Mouse (Mus musculus): ENCODE measurements around the gene Ttc41. TPM values are rescaled to one million over a fixed set of nuclear protein-coding genes. Genes with fewer than 3 reads are reported as not detected.

Ttc41 gene
- polyA plus RNA-seq (2015; fragmentation: Illumina TruSeq; extraction: RNeasy Lipid Tissue Mini Kit (QIAGEN cat#74804); ENCODE audit: insufficient read depth, low read depth, low replicate concordance) = 1.8 TPM

DNA sequence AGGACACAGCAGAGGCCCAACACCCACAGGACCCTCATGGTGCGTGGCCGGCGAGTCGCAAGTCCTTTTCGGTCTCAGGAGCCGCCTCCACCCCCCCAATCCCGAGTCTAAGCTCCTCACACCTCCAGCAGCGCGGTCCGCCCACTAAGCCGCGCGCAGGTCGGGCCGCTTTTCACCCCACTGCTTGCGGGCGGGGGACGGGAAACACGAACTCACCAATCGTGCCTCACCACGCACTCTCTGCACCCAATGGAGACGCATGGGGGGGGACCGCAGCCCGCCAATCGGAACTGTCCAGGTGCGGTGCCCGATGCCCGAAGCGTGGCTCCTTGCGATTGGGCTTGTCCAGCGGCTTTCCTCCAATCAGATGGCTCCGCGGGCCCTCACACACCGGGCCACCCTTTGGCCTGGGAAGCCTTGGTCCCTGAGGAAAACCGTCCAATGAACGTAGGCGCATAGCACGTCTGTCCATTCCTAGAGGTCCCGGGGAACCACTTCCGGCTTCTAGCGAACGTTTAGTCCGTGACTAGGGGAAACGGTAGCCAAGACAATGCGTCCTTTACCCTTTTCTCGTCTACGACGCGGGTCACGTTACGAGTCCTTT lies at the start of gene Ttc41, which contains the start of gene Hsp90b1:
Gene Ttc41 (plus strand): TSS at position 494 of the 604 bp plus-strand sequence.
Gene Hsp90b1 (minus strand): TSS at position 192 of the 604 bp plus-strand sequence.

DNA sequence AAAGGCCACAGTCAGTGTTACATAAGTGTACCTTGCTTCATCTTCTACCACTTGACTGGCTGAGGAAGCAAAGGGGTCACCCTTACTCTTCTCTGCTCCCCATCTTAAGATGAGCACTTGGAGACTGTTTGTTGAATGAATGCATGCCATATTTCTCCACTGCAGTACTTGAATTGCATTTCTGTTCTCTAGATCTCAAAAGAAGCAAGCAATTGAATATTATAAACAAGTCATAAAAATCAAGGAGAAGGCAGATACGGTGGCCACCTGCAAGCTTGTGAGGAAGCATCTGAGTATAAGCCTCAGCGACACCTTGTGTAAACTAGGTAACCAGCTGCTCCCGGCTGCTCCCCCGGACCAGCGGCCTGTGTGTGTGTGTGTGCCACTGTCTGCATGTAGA lies 58.1 kb downstream of the Ttc41 start, which contains the start of gene Gm49358:
Gene Gm49358 (plus strand): TSS at position 301 of the 400 bp plus-strand sequence.

DNA sequence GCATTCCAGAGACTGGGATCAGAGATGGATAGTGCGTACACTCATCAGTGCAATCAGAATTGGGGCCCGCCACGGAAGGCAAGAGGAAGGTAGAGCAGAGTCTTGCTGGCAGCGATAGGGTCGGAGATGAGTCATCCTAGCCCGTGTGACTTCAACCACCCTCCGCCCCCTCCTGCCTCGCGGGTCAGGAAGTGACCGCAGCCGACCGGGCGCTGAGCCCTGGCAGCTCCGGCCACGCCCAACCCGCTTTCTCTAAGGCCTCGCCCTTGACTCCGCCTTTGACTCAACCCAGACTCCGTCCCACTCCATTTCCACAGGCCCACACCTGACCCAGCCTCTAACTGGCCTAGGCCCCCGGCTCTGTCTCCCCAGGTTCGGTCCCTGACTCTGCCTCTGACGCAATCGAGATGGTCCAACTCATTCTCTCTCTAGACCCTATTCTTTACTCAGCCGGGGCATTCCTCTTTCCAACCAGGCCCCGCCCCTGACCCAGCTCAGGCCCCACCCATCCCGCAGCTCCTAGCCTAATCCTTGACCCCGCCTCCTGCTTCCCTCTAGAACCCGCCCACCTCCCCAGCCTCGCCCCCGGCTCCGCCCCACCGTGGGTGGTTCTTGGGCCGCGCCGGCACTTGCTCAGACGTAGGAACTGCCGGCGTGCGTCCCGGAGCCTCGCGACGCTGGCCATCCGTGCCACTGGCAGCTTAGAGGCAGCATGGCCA lies 72.9 kb downstream of the Ttc41 start, which contains the start of gene Nt5dc3:
Gene Nt5dc3 (plus strand): TSS at position 608 of the 719 bp plus-strand sequence.

Other genes starting within 250 kb of the Ttc41 start
- gene Syn3, start 206.9 kb upstream of the Ttc41 start, polyA plus RNA-seq (2015; fragmentation: Illumina TruSeq; extraction: RNeasy Lipid Tissue Mini Kit (QIAGEN cat#74804); ENCODE audit: insufficient read depth, low read depth, low replicate concordance) = 0.81 TPM
- gene Hsp90b1, start 302 bp upstream of the Ttc41 start, polyA plus RNA-seq (2015; fragmentation: Illumina TruSeq; extraction: RNeasy Lipid Tissue Mini Kit (QIAGEN cat#74804); ENCODE audit: insufficient read depth, low read depth, low replicate concordance) = 205 TPM
- not detected for gene Gm49358, start 58.2 kb downstream of the Ttc41 start, polyA plus RNA-seq (2015; fragmentation: Illumina TruSeq; extraction: RNeasy Lipid Tissue Mini Kit (QIAGEN cat#74804); ENCODE audit: insufficient read depth, low read depth, low replicate concordance)
- 3.4 TPM for gene Nt5dc3, start 73.2 kb downstream of the Ttc41 start, polyA plus RNA-seq (2015; fragmentation: Illumina TruSeq; extraction: RNeasy Lipid Tissue Mini Kit (QIAGEN cat#74804); ENCODE audit: insufficient read depth, low read depth, low replicate concordance)